Mouse (Mus musculus) embryonic stem cell, embryonic (primary cell): Measurements from ENCODE around the gene Sgms1.
"Not testable (repeated sequence)": the region's sequence is repeated elsewhere in the genome, so short reads cannot be mapped to it uniquely, and the experiment has no call there.

Experiments
- CTCF ChIA-PET, 4 experiments: fragments of 300-600 bp in 2 of 4; fragments of 350-600 bp in 2 of 4; sonication (Branson Sonifier 250); formaldehyde crosslinking; loops; one replicate each; lab custom pipeline; 2022; ENCODE audit warnings: inconsistent platforms in 2 of 4; lab: Charles Lee
- POLR2A ChIA-PET, 4 experiments: fragments of 300-600 bp in 2 of 4; fragments of 350-600 bp in 2 of 4; sonication (Branson Sonifier 250); formaldehyde crosslinking; loops; one replicate each; lab custom pipeline; 2022; ENCODE audit warnings: antibody characterized with exemption in 4 of 4, inconsistent platforms in 1 of 4; lab: Charles Lee

The Sgms1 gene

GRCm38 (mm10) chr19:32092358-32092757 is 297.2 kb downstream of the Sgms1 start:
- ChIA-PET POLR2A (no interaction called here), CTCF (interaction anchor here in 2 of 4 experiments (0.5 to 0.6 kb wide), 2 partner anchors 25 to 62 kb away, joined by 3 read pairs; no protein-coding TSS in a partner anchor)

- ChIA-PET CTCF (interaction anchor here in 1 of 4 experiments (0.7 kb wide), 1 partner anchor 119 kb away, joined by 3 read pairs; no protein-coding TSS in a partner anchor), POLR2A (interaction anchor here in 1 of 4 experiments (0.7 kb wide), 1 partner anchor 33 kb away, joined by 3 read pairs; no protein-coding TSS in a partner anchor)
Measured at GRCm38 (mm10) chr19:32090804-32091203, 298.7 kb downstream of the Sgms1 start.

- POLR2A ChIA-PET: no interaction called here
- CTCF ChIA-PET: interaction anchor here in 1 of 4 experiments (0.8 kb wide), 1 partner anchor 11 kb away, joined by 3 read pairs; no protein-coding TSS in a partner anchor
Measured at GRCm38 (mm10) chr19:32088570-32088969, 300.9 kb downstream of the Sgms1 start.

- ChIA-PET CTCF (no interaction called here), POLR2A (interaction anchor here in 1 of 4 experiments (0.6 kb wide), 1 partner anchor 269 kb away, joined by 3 read pairs; no protein-coding TSS in a partner anchor)
Measured at GRCm38 (mm10) chr19:32087736-32088470, 301.6 kb downstream of the Sgms1 start.

GRCm38 (mm10) chr19:32084813-32085212 is 304.7 kb downstream of the Sgms1 start:
- CTCF ChIA-PET, POLR2A ChIA-PET: not testable (repeated sequence)
